Mouse (Mus musculus) embryonic facial prominence, embryonic 14.5 days (tissue): ENCODE results near the gene Clint1. TPM values are rescaled to one million over a fixed set of nuclear protein-coding genes. Genes with fewer than 3 reads are reported as not detected.
A peak's percentile ranks its signal among the peaks of the same experiment; 100 is the strongest.

Experiments used
- ATAC-seq: fragments of 200-750 bp; cut with Nextera tagmentation; 2 replicates; pipeline ENCODE4 v1.8.0; 2017; ENCODE audit warnings: low read depth, moderate number of reproducible peaks, moderate TSS enrichment
- DNase-seq: peaks from one replicate; pipeline ENCODE4 v3.0.0-alpha.2; 2015; ENCODE audit warnings: low spot score
- H3K27ac ChIP-seq: fragments of 300-500 bp; sonication (generic); replicated peaks from 2 replicates; pipeline ENCODE4 v1.5.1; 2014; ENCODE audit warnings: low read depth, mild to moderate bottlenecking, low read length, moderate library complexity
- H3K27me3 ChIP-seq: fragments of 300-500 bp; sonication (generic); replicated peaks from 2 replicates; pipeline ENCODE4 v1.6.1; 2014; ENCODE audit warnings: low read length; ENCODE audit not compliant: control insufficient read depth, insufficient read depth
- H3K36me3 ChIP-seq: fragments of 300-500 bp; sonication (generic); 2 replicates; pipeline ENCODE4 v1.6.1; 2014; ENCODE audit warnings: low read length, mixed read lengths; ENCODE audit not compliant: control insufficient read depth, insufficient read depth
- H3K4me1 ChIP-seq: fragments of 300-500 bp; sonication (generic); 2 replicates; pipeline ENCODE4 v1.6.1; 2014; ENCODE audit warnings: antibody characterized with exemption, low read length; ENCODE audit not compliant: control insufficient read depth, insufficient read depth
- H3K4me2 ChIP-seq: fragments of 300-500 bp; sonication (generic); 2 replicates; pipeline ENCODE4 v1.6.1; 2014; ENCODE audit warnings: low read depth, mild to moderate bottlenecking, low read length, moderate library complexity, mixed read lengths
- H3K4me3 ChIP-seq: fragments of 300-500 bp; sonication (generic); 2 replicates; pipeline ENCODE4 v1.5.1; 2014; ENCODE audit warnings: low read depth, mild to moderate bottlenecking, low read length
- H3K9ac ChIP-seq: fragments of 300-500 bp; sonication (generic); 2 replicates; pipeline ENCODE4 v1.6.1; 2014; ENCODE audit warnings: low read depth, mild to moderate bottlenecking, low read length, moderate library complexity, mixed read lengths
- H3K9me3 ChIP-seq: fragments of 300-500 bp; sonication (generic); 2 replicates; pipeline ENCODE4 v1.6.1; 2016; ENCODE audit warnings: low read length; ENCODE audit not compliant: control insufficient read depth
- WGBS: fragments of 180-500 bp; shearing (Covaris S2); extraction: QIAGEN DNeasy Blood & Tissue Kit; methylation state at CpG from one replicate; pipeline ENCODE4 v1.1.7; 2014; 5-methylcytosine and 5-hydroxymethylcytosine counted together
- polyA plus RNA-seq: library from polyadenylated mRNA; unstranded; fragments of >200 nt; fragmentation: Nextera tagmentation; extraction: Ambion mirVana; gene quantifications from 2 replicates; pipeline ENCODE4 v1.2.1, GENCODE M21; 2014

Clint1 gene
- polyA plus RNA-seq, 1 experiment from 2014 or later = 79.1 TPM

GRCm38 (mm10) chr11:45850317-45850716 is 1.5 kb upstream of the Clint1 start:
- DNase-seq = no peak
- ATAC-seq = no peak
- H3K4me3 ChIP-seq = no peak overlapping the region
- no peaks in the 10 kb centered on the region for H3K27me3 ChIP-seq
- H3K4me2 ChIP-seq = no peak overlapping the region
- peaks cover 9% of the 10 kb centered on the region for H3K4me1 ChIP-seq
- H3K9me3 ChIP-seq = no peaks in the 10 kb centered on the region
- H3K27ac ChIP-seq = no peak overlapping the region
- no peak overlapping the region for H3K9ac ChIP-seq
- 0 out of 2 replicates have a peak, but pooled peaks cover 13% of the 10 kb centered on the region for H3K36me3 ChIP-seq
- WGBS = 29% methylated on average over 3 of the region's 3 CpGs

GRCm38 (mm10) chr11:45852124-45852994 is 508 bp downstream of the Clint1 start:
- H3K4me2 ChIP-seq = peak overlapping the region; percentile 79
- peak overlapping the region; percentile 83 for H3K27ac ChIP-seq
- 5% methylated on average over 20 of the region's 58 CpGs for WGBS
- 0 out of 2 replicates have a peak, but pooled peaks cover 20% of the 10 kb centered on the region for H3K36me3 ChIP-seq
- H3K9ac ChIP-seq = peak overlapping the region; percentile 98
- ATAC-seq (peak; percentile 73), DNase-seq (no peak)
- H3K9me3 ChIP-seq = no peaks in the 10 kb centered on the region
- H3K4me1 ChIP-seq = peaks cover 12% of the 10 kb centered on the region
- H3K27me3 ChIP-seq = no peaks in the 10 kb centered on the region
- peak overlapping the region; percentile 98 for H3K4me3 ChIP-seq

DNA sequence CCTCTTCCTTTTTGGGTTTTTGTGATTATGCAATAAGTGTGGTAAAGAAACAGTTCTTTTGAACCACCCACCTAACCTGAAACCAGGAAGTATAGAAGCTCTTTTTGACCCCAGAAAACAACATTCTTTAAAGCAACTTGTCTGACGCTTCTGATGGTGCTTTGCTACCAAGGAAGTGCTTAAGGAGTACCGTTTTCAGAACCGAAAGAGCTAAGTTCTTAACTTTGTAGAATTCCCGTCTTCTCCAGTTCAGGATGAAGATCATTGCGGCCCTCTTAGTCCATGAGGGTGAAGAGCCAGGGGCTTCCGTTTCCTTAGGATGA is 1.1 kb downstream of the Clint1 start:
- peak overlapping the region; percentile 98 for H3K4me3 ChIP-seq
- no peaks in the 10 kb centered on the region for H3K9me3 ChIP-seq
- 0 out of 2 replicates have a peak, but pooled peaks cover 20% of the 10 kb centered on the region for H3K36me3 ChIP-seq
- H3K4me1 ChIP-seq = peaks cover 12% of the 10 kb centered on the region
- ATAC-seq (no peak), DNase-seq (no peak)
- no peaks in the 10 kb centered on the region for H3K27me3 ChIP-seq
- peak overlapping the region; percentile 79 for H3K4me2 ChIP-seq
- peak overlapping the region; percentile 98 for H3K9ac ChIP-seq
- H3K27ac ChIP-seq = no peak overlapping the region
- WGBS = 52% methylated on average over 6 of the region's 6 CpGs

DNA sequence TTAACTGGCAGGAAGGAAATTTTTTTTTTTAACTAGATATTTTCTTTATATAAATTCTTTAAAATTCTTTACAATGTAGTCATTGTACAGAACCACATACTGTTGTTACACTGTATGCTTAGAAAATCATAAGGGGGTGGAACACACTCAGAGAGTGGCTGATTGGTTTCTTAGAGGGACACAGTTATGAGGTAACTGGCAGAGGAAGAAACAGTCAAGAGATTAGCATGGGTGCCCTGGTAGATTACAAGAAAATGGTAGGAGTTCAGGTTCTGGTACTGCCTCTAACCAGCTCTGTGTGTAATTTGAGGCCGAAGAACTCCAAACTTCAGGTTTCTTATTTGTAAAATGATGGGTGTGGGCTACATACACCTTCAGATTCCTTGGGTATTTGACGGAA is 2.1 kb downstream of the Clint1 start:
- no peak for DNase-seq
- no peak for ATAC-seq
- Histone ChIP-seq H3K27me3 (no peaks in the 10 kb centered on the region), H3K4me2 (no peak overlapping the region), H3K36me3 (peaks cover 28% of the 10 kb centered on the region), H3K27ac (no peak overlapping the region), H3K4me3 (no peak overlapping the region), H3K4me1 (peaks cover 12% of the 10 kb centered on the region), H3K9me3 (no peaks in the 10 kb centered on the region), H3K9ac (no peak overlapping the region)
- 87% methylated on average over 2 of the region's 2 CpGs for WGBS

GRCm38 (mm10) chr11:45854381-45854780 is 2.5 kb downstream of the Clint1 start:
- no peak overlapping the region for H3K4me3 ChIP-seq
- H3K27ac ChIP-seq = no peak overlapping the region
- 67% methylated on average over 7 of the region's 7 CpGs for WGBS
- peaks cover 30% of the 10 kb centered on the region for H3K36me3 ChIP-seq
- DNase-seq (no peak), ATAC-seq (no peak)
- no peaks in the 10 kb centered on the region for H3K9me3 ChIP-seq
- H3K4me2 ChIP-seq = no peak overlapping the region
- H3K9ac ChIP-seq = no peak overlapping the region
- peaks cover 12% of the 10 kb centered on the region for H3K4me1 ChIP-seq
- no peaks in the 10 kb centered on the region for H3K27me3 ChIP-seq

- Histone ChIP-seq H3K27me3 (no peaks in the 10 kb centered on the region), H3K27ac (no peak overlapping the region), H3K9ac (no peak overlapping the region), H3K4me2 (no peak overlapping the region), H3K4me3 (no peak overlapping the region), H3K9me3 (no peaks in the 10 kb centered on the region), H3K36me3 (peaks cover 34% of the 10 kb centered on the region), H3K4me1 (peaks cover 12% of the 10 kb centered on the region)
- WGBS = 71% methylated on average over 7 of the region's 7 CpGs
- no peak for ATAC-seq
- DNase-seq = no peak
Observed at GRCm38 (mm10) chr11:45855407-45856148, 3.7 kb downstream of the Clint1 start.

DNA sequence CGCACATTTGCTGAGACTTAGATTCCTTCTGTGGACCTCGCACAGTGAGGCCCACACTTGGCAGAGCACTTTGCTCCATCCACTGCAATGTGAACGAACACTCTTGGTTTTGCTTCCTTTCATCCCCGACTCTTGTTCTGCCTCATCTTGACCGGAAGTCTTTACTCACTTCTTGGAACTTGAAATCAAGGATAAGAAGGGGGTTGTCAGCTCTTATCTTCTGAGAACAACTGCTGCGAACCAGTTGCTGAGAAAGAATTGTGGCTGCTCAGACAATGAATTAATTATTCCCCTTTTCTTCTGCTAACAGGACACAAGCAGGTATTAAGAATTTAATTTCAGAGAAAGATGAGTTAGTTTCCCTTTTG is 4.3 kb downstream of the Clint1 start:
- Histone ChIP-seq H3K27me3 (no peaks in the 10 kb centered on the region), H3K4me1 (peaks cover 12% of the 10 kb centered on the region), H3K4me3 (no peak overlapping the region), H3K36me3 (peaks cover 37% of the 10 kb centered on the region), H3K4me2 (no peak overlapping the region), H3K9ac (no peak overlapping the region), H3K27ac (no peak overlapping the region), H3K9me3 (no peaks in the 10 kb centered on the region)
- ATAC-seq (no peak), DNase-seq (no peak)
- WGBS = 80% methylated on average over 6 of the region's 6 CpGs

DNA sequence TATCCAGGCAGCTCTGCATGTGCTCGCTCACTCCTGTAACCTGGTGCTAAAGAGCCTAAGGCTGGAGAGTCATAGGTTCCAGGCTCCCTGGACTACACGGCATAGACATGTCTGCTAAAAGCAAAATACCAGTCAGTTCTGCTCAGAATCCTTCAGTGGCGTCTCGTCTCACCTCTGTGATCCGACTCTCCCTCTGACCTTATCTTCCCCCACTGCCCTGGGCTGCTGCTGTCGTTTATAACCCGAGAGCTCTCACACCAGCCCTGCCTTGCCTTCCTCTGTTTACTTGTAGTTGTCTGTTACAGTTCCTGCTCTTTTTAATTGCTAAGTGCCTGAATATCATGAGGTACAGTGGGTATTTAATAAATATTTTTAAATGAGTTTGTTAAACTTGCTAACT is 9.5 kb downstream of the Clint1 start:
- Histone ChIP-seq H3K27ac (no peak overlapping the region), H3K4me3 (no peak overlapping the region), H3K27me3 (no peaks in the 10 kb centered on the region), H3K9me3 (no peaks in the 10 kb centered on the region), H3K9ac (no peak overlapping the region), H3K36me3 (peaks cover 18% of the 10 kb centered on the region), H3K4me1 (no peaks in the 10 kb centered on the region), H3K4me2 (no peak overlapping the region)
- no peak for ATAC-seq
- WGBS = 85% methylated on average over 7 of the region's 7 CpGs
- DNase-seq = no peak
